ENCODE assay signal across 9 mouse cellular contexts in the genomic region with DNA sequence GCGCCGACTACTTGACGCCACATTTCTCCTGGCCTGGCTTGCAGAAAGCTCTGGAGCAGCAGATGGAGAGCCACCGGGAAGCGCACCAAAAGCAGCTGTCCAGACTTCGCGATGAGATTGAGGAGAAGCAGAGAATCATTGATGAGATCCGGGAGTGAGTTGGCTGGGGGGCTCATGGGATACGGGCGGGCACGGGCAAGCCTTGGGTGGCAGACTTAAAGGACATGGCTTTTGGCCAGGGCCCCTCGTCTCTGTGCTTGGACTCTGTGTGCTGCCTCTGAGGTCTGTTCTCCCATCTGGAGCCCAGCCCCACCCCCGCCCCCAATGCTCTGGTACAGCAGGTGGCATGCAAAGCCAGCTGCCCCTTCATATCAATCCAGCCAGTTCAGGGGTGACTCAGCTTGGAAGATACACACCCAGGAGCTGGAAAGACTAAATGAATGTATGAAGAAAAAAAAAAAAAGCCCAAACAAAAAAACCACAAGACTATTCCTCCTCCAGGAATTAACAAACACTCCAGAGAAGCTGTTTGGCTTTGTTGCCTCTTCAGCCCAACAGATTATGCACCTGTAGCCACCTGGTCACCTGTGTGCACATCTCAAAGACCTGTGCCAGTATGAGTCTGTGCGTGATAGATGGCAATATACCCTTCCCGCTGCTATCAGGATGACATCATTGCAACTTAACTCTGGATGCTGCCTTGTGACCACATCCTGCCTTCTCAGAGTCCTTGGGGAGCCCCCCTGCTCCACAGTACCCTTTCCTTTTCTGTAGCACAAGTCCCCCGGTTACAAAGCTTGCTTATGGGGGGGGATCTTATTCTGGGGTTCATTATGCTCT. TPM values are rescaled to one million over a fixed set of nuclear protein-coding genes. Genes with fewer than 3 reads are reported as not detected.
DNase-seq lines count a peak whose midpoint lies in the region; ATAC-seq and TF ChIP-seq lines count a peak whose summit lies in the region.
"Had no signal": no experiment of that assay in that cellular context is flagged by ENCODE, and none has a peak within 500 bp of the region (broad histone marks: within the 10 kb centered on the region; RNA-seq: fewer than 3 reads in every experiment).

No protein-coding gene starts in this region.

- no peaks in the 10 kb centered on the region for H3K79me2 ChIP-seq in myocyte (ENCODE audit: control insufficient read depth, insufficient read depth)

- no peak for TF ChIP-seq CTCF in brain, embryonic 14.5 days (IDR thresholded peaks at IDR 0.05; ENCODE audit: borderline replicate concordance, extremely low read depth, insufficient read depth, insufficient read length)
- no peak for TF ChIP-seq CTCF in hindbrain, postnatal 0 days (IDR thresholded peaks at IDR 0.05; ENCODE audit: low read depth)

- DNase-seq in CD4-positive, CD25-positive, alpha-beta regulatory T cell, adult 2 months (ENCODE audit: low read depth, low spot score) = peak; percentile 49
- DNase-seq in brain, embryonic 14.5 days (ENCODE audit: low read depth) = peak; percentile 90
- peak; percentile 83 for DNase-seq in hindbrain, postnatal 0 days (ENCODE audit: low spot score)
- no peak for DNase-seq in adipocyte (ENCODE audit: low spot score)
- no peak for DNase-seq in lung, postnatal 36 days
- DNase-seq in spleen, postnatal 14 days (ENCODE audit: low spot score in 2 of 2) = no peak
- DNase-seq: adrenal gland, adult 2 months had no signal

- no peak overlapping the region for H3ac ChIP-seq in myocyte (ENCODE audit: control insufficient read depth, insufficient read length)

- no peak overlapping the region for H3K4me3 ChIP-seq in hindbrain, postnatal 0 days (ENCODE audit: low read length)
- H3K4me3 ChIP-seq in myocyte = peak overlapping the region; percentile 34
- H3K4me3 ChIP-seq: limb, embryonic 15.5 days had no signal

- no peaks in the 10 kb centered on the region for H3K9me3 ChIP-seq in hindbrain, postnatal 0 days (ENCODE audit: low read length)
- H3K9me3 ChIP-seq: limb, embryonic 15.5 days had no signal

- ATAC-seq in hindbrain, postnatal 0 days = peak; percentile 74

- H3K9ac ChIP-seq in hindbrain, postnatal 0 days (replicated peaks; ENCODE audit: low read length) = no peak overlapping the region
- H3K9ac ChIP-seq: limb, embryonic 15.5 days had no signal

- peaks cover 5% of the 10 kb centered on the region; the same call in 1 of the 2 replicates for H3K4me1 ChIP-seq in hindbrain, postnatal 0 days (ENCODE audit: insufficient read depth, low read length)

- H3K27me3 ChIP-seq in hindbrain, postnatal 0 days (ENCODE audit: insufficient read depth, low read length) = no peaks in the 10 kb centered on the region
- H3K27me3 ChIP-seq in myocyte (ENCODE audit: control insufficient read depth, insufficient read depth, insufficient read length) = no peaks in the 10 kb centered on the region
- H3K27me3 ChIP-seq: limb, embryonic 15.5 days had no signal

- peaks cover 16% of the 10 kb centered on the region; the same call in 1 of the 2 replicates for H3K36me3 ChIP-seq in hindbrain, postnatal 0 days (ENCODE audit: insufficient read depth, low read length)
- no peaks in the 10 kb centered on the region for H3K36me3 ChIP-seq in myocyte (ENCODE audit: control insufficient read depth, insufficient read depth)
- H3K36me3 ChIP-seq: limb, embryonic 15.5 days had no signal

- H3K4me2 ChIP-seq in hindbrain, postnatal 0 days (ENCODE audit: low read depth, low read length) = no peak overlapping the region
- peak overlapping the region; percentile 84 for H3K4me2 ChIP-seq in myocyte (ENCODE audit: low read depth)
- H3K4me2 ChIP-seq: limb, embryonic 15.5 days had no signal

- no peak for TF ChIP-seq POLR2A in brain, embryonic 14.5 days (IDR thresholded peaks at IDR 0.05; ENCODE audit: borderline replicate concordance, extremely low read depth, insufficient read depth, insufficient read length, poor library complexity, severe bottlenecking)
- no peak for TF ChIP-seq POLR2A in myocyte (IDR thresholded peaks at IDR 0.05; ENCODE audit: insufficient read length, low read depth)

- WGBS in hindbrain, postnatal 0 days = 26% methylated on average over 16 of the region's 16 CpGs

- H3K27ac ChIP-seq in hindbrain, postnatal 0 days = peak overlapping the region; percentile 65
- H3K27ac ChIP-seq: limb, embryonic 15.5 days had no signal

TF ChIP-seq in myocyte, 11 proteins besides CTCF, POLR2A, EP300 and RAD21:
- TF ChIP-seq CEBPB (IDR thresholded peaks at IDR 0.05; ENCODE audit: insufficient read depth, poor library complexity, severe bottlenecking) = no peak
- TF ChIP-seq REST (IDR thresholded peaks at IDR 0.05; ENCODE audit: insufficient read depth, insufficient read length) = no peak
- peak; percentile 93 to 94 (median 94) for TF ChIP-seq MYOD1 (IDR thresholded peaks at IDR 0.05; ENCODE audit: control insufficient read depth in 1 of 3, insufficient read length in 2 of 3, low read depth in 2 of 3)
- TF ChIP-seq SRF (IDR thresholded peaks at IDR 0.05; ENCODE audit: control insufficient read depth, insufficient read length, low read depth) = no peak
- TF ChIP-seq MAX (IDR thresholded peaks at IDR 0.05; ENCODE audit: low read depth) = no peak
- TF ChIP-seq TCF12 (IDR thresholded peaks at IDR 0.05; ENCODE audit: insufficient read depth, poor library complexity, severe bottlenecking) = peak; percentile 90
- no peak for TF ChIP-seq POLR2AphosphoS2 (IDR thresholded peaks at IDR 0.05; ENCODE audit: insufficient read length, low read depth)
- TF ChIP-seq USF1 (IDR thresholded peaks at IDR 0.05; ENCODE audit: low read depth) = no peak
- TF ChIP-seq E2F4 (IDR thresholded peaks at IDR 0.05; ENCODE audit: insufficient read depth) = no peak
- peak in 2 of 3 experiments; percentile 62 to 83 for TF ChIP-seq MYOG (IDR thresholded peaks at IDR 0.05; ENCODE audit: control insufficient read depth in 1 of 3, insufficient read depth in 1 of 3, insufficient read length in 2 of 3, low read depth in 2 of 3)
- peak; percentile 71 for TF ChIP-seq TCF3 (IDR thresholded peaks at IDR 0.05; ENCODE audit: insufficient read length, low read depth)

RNA-seq across cellular contexts. Expression of gene Lypd6b, which starts 45.4 kb away (rescaled TPM):
- polyA plus RNA-seq in brain, embryonic 14.5 days (2012; rRNA removed) = 5.4 and 6.2 TPM in 2 replicates
- total RNA-seq in hindbrain, postnatal 0 days (2014; rRNA removed) = 13.9 and 16.2 TPM in 2 replicates
- polyA plus RNA-seq in hindbrain, postnatal 0 days (2015; fragmentation: Nextera tagmentation; extraction: Ambion mirVana) = 17.4 and 21.8 TPM in 2 replicates
- 0.35 TPM for polyA plus RNA-seq in myocyte (2012; fragmentation: generic; extraction: Trizol)

Comparison
In these comparisons a context has a peak if more than half of its experiments do, and no peak if none do; other contexts are left out.
1. DNase-seq: peak in CD4-positive, CD25-positive, alpha-beta regulatory T cell, adult 2 months (single experiment), brain, embryonic 14.5 days (single experiment) and hindbrain, postnatal 0 days (single experiment); none in adipocyte (single experiment), lung, postnatal 36 days (single experiment) and spleen, postnatal 14 days (0 of 2).